Mouse (Mus musculus): Measurements from ENCODE around the gene Grik4.
"Not testable (repeated sequence)": the region's sequence is repeated elsewhere in the genome, so short reads cannot be mapped to it uniquely, and the experiment has no call there.

Gene Grik4

DNA sequence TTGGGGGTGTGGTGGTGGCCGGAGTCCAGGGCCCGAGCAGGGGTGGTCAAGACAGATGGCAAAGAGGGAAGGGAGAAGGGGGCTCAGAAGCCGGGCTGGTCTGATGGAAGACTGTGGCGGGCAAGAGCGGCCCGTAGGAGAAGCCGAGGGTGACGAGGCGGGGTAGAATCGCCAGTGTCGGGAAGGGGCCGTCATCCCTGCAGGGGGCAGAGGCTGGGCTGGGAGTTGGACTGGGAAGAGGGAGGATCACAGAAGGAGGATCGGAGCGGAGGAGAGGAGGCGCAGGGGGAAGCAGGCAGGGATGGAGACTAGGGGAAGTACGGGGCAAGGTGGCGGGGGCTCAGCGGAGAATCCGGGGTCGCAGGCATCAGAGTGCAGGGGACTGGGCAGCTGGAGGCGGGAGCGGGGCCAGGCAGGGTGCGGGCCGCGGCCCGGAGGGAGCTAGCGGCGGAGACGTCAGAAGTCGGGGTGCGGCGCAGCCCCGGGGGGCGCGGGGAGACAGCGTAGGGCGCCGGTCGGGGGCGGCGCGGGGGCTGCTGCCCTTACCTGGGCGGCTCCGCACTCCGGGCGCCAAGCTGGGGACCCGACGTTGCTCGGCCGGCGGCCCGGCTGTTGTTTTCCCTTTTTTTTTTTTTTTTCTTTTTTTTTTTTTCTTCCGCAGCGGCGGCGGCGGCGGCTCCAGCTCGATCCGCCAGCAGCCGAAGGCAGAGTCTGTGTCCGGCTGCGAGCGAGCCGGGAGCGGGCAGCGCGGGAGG is at the start of gene Grik4:
Gene Grik4 (minus strand): TSS at position 713 of the 755 bp plus-strand sequence.
- DNase-seq (ENCODE audit: low spot score) = no peak

DNA sequence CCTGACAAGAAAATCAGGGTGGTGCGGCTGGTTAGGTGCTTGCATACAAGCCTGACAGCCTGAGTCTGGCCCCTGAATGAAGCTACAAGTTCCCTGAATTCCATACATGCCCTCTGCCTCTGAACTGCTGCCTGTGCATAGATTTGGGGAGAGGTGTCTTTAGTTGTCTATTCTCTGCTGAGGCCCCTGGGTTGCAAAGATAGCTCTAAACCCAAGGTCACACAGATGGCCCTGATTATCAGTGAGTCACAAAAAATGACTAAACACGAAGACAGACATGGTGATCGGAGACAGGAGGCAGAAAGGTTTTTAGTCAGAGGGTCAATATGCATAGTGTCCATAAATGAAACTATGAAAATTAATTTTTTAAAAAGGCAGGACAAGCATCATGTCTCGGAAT is 49.4 kb upstream of the Grik4 start:
- no peak for DNase-seq (ENCODE audit: low spot score)

DNA sequence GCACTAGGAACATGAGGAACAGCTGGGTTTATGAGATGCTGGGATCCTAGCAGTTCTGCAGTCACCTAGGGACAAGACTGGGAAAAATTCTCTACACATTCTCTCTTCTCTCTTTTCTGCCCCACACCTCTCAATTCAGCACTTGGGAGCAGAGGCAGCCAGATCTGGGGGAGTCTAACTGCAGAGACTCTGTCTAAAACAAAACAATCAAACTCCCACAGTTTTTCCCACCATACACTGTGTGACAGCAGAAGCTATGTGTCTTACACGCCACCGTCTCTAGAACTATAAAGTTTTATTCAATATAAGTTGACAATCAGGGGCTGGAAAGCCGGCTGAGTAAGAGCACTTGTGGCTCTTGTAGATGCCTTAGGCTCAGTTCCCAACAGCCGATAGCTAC is 43.7 kb upstream of the Grik4 start:
- no peak for DNase-seq (ENCODE audit: low spot score)

DNA sequence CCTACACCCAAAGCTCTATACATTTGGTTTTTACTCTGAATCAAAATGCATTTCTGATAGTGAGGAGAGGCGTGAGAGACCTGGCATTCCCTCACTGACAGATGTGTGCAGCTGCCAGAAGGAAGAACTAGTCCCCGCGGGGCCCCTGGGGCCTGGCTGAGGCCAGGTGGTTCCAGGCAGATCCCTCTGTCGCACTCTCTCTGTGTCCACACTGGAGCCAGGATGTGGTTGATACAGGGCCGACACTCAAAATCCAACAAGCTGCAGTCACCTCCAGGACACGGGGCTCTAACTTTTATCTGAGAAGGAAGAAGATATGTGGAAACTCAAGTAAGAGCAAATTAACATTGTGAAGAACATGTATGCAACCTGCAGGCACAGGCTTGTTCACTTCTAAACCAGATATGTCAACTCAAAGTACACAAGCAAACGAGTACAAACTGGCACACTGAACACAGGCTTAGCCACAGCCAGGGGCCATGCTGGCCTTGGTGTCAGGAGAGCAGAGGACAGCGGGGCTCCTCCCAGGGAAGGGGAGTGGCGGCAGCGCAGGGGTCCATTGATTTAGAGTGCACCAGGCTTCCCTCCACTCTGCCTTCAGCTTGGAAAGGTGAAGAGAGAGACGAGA is 24.7 kb upstream of the Grik4 start:
- no peak for DNase-seq (ENCODE audit: low spot score)

DNA sequence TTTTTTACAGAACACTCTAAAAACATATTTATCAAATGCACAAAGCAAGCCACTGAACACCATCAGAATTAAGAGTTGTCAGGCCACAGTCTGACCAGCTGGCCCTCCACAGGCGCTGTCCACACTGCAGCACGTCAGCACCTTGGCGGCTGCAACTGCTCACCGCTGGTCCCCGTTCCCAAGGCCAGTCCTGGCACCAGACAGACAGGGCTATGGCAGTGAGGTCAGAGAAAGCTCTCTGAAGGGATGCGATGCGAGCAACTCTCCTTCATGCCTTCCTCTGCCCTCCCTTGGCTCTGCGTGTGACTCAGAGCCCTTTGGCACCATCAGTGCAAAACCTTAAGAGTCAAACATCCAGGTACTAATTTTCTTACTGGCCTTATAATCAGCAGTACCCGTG is 23.4 kb upstream of the Grik4 start:
- DNase-seq (ENCODE audit: low spot score) = no peak

DNA sequence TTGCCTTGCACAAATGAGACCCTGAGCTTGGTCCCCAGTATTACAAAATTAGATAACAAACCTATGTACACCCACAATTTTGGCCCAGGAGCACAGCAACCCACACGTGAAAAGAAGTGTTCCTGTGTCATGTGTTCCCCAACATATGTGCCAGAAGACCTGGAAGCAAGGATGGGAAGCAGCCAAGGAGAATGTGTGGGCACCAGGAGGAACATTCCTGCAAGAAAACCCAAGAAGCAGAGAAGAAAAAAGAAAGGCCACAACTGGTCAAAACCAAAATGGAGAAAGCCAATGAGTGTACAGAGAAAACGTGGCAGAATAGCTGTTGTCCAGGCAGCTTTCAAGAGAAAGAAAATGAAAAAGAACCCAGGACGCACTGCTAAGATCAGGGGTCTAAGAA is 20.5 kb upstream of the Grik4 start:
- not testable (repeated sequence) for DNase-seq (ENCODE audit: low spot score)

DNA sequence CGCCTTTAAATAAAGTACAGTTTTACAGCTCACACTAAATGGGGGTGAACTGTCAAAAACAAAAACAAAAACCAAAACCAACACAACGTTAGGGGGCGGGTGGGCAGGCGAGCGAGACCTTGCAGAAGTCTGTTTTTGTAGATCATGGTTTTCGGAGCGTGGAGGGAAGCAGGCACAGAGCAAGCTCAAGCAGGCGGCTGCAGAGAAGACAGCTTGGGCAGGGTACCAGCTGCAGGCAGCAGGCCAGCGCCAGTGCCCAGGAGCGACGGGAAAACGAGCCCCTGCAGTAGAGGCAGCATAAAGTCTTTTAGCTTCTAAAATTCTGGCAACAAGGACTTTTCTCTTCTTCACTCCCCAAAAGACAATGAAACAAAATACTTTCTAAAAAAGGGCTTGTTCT is 20.1 kb upstream of the Grik4 start:
- no peak for DNase-seq (ENCODE audit: low spot score)

DNA sequence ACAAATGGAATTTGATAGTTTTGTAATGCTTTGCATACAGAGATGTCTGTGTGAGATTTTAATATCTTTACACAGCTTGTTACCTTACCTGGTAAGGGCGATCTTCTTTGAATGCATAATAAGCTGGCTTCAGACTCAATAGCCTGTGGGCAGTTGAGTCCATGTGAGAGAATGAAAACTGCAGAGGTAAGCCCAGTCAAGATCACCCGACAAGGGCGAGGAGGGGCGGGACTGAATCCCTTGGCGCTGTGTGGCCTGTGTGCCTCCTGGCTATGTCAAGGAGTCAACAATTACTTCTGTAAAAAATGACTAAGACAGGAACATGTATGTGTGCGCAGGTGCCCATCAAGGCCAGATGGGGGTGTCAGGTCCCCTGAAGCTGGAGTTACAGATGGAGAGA is 18.2 kb upstream of the Grik4 start:
- DNase-seq (ENCODE audit: low spot score) = no peak

DNA sequence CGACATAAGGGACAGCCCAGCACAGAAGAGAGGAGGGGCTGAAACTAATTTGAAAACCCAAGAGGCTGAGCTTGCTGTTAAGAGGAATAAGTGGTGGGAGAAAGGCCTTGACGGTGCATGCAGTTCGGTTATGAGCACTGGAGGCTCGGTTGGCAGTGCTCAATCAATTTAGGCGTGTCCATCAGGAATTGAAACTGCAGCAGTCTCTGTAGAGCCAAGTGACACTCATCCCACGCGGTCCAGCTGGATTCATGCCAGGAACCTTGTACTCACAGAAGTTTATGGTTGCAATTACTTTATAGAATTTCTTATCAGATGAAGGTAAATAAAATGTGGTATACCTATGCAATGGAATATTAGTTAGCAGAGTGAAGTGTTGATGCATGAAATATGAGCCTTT is 14.1 kb upstream of the Grik4 start:
- DNase-seq (ENCODE audit: low spot score) = no peak

DNA sequence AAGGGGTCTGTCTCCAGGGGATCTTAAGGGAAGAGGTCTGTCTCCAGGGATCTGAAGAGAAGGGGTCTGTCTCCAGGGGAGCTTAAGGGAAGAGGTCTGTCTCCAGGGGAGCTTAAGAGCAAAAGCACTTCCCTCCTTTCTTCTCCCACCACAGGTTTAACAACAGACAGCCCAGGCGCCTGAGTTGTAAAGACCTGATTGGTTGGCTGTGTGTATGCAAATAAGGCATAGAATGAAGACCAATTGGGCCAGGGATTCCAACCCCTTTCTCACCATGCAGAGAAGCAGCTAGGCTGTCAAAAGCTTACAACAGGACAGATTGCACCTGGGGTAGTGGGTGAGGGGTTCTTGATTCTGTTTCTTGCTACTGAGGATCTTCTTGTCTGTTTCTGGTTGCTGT is 4.1 kb upstream of the Grik4 start:
- DNase-seq (ENCODE audit: low spot score) = no peak

DNA sequence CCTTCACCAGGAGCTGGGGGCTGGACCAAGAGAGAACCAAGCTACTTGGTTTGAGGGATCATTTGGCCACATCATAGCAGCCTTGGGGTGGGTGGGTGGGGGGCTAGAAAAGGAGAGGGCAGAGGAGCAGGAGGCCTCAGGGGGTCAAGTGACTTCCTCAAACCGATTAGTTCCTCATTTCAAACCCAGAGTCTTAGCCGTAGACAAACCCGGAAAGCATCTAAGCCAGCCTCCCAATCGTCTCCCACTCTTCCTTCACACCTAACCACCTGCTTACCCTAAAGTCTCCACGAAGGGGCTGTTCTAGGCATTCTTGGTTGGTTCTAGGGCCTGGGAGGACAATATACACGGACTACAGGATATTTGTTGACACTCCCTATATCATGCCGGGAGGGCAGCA is 881 bp upstream of the Grik4 start:
- no peak for DNase-seq (ENCODE audit: low spot score)

DNA sequence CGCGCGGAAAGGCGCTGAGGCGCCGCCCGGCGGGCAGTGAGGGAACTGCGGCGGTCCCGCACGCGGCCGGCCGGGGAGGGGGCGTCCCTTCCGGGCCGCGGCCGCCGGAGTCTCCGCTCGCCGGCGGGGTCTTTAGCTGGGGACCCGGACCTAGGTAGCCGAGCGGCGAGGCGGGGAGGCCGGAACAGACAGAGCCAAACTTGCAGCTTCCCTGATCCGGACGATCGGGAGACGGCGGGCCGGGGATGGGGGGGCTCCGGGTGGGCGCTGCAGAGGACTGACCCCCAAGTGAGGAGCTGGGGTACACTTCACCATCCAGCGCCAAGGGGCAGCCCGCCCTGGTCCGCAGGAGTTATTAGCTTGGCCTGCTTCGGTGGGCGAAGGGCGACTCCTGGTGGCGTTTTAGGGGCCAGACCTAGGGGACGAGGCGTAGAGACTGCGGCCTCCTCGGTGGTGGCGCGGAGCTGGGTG is 278 bp upstream of the Grik4 start:
- peak; percentile 71 for DNase-seq (ENCODE audit: low spot score)

DNA sequence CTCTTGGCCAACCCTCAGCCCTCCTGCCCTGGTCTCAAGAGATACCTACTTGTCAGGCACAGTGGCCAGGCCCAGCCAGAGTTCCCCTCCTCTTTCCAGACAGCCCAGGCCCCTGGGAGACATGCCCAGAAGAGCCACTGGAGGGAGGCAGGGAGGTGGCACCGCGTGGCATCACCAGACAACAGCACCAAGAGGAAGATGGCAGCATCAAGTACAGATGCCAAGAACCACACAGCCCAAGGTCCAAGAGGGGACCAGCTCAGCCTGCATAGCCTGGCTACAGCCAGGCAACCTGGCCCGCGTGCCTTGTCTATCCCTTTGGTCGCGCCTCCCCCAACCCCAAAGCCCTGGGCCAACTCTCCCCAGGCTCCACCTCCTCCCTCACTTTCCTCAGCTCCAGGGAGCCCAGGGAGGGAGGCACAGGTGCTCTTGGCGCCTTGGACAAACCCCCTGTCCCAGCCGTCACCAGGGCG is 1.2 kb downstream of the Grik4 start:
- no peak for DNase-seq (ENCODE audit: low spot score)

DNA sequence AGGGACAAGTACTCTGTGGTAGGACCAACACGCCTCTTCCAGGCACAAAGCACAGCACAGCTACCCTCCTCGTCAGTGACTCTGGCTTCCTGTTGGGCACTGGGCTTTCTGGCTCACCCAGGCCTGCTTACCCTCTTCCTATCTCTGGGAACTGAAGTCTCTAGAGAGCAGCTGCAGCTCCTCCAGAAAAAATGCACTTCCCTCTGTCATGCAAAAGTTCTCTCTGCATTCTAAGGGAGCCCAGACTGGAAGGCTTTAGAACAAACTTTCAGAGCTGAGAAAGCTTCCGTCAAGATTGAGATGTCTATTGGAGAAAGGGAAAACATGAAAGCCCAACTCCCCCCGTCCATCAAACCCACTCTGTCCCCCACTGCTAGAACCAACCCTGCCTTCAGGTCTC is 2.1 kb downstream of the Grik4 start:
- no peak for DNase-seq (ENCODE audit: low spot score)

DNA sequence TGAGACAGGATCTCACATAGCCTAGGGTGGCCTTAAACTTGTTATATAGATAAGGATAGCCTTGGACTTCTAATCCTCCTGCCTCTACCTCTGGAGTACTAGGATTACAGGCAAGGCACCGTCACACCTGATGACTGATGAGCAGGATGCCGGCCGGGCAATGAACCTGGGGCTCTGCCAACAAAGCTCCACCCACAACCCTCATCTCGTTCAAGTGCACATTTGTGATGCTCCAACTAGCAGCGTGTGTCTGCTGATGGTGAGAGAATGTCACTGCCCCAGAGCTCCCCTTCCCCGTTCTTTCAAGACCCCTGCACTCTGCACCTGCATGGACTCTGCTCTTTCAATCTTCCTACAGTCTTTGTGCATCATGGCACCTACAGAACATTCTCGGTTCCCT is 12.1 kb downstream of the Grik4 start:
- DNase-seq (ENCODE audit: low spot score) = no peak

DNA sequence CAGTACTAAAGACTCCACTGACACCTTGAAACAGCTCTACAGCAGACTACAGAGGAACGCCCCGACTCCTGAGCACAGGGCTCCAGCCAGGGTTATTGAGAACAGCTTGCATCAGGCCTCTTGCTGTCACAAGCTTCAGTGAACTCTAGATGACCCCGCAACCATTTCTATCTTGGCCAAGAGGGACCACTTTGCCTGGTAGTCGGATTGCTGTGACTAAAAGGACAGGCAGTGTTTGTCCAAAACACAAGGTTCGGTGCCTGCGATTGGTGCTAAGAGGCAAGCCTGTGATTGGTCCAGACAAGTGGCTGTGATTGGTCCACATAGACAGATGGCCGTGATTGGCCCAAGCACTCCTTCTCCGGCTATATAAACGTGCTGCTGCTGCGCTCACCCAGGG is 16.8 kb downstream of the Grik4 start:
- no peak for DNase-seq (ENCODE audit: low spot score)

DNA sequence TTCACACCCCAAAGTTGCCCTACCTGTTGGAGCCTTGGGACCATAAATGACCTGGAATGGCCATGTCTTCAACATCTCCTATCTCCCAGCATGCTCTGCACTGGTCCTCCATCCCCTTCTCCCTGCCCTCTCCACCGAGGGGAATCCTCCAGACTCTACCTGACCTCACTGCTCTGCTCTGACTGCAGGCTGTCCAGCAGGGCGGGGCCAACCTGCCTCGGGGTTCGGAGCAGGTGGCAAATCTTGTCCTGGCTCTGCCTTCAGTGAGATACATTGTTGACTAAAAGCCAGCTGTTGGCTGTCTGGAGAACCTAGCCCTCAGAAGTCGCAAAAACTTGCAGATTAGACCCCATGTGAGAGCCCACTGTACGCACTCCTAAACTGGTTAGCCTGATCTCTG is 17.7 kb downstream of the Grik4 start:
- no peak for DNase-seq (ENCODE audit: low spot score)

DNA sequence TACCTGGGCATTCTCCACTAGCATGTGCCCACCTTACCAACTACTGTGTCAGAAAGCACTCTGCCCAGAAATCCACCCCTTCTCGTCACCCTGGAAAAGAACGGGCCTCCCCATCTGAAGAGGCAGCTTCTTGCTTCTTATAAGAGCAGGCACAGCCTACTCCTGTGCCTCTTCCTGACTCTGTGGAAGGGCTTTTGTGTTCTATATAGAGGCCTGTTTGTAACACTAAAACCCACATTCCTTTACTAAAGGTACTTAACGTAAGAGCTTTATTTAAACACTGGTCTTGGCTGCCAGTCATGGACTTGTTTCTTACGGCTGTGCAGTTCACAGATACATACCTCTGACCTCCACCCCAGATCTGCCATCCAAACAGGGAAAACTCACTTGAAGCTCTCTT is 22.5 kb downstream of the Grik4 start:
- no peak for DNase-seq (ENCODE audit: low spot score)

DNA sequence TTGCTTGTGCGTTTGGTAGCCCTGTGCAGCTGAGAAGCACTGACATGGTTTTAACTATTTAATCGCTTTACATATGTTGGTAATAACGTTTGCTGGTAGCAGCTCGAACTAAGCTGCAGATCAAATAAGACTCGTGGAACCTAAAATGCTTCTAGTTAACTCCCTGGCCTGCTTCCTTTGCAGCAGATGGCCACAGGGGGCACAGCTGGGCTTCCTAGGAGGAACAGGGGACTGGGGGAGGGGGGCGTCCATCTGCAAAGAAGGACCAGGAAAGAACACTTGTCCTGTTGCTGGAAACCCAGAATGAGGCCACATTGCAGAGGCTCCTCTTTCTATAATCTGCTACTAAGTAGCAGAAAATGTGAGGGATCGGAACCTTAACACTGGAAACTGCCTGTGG is 24.1 kb downstream of the Grik4 start:
- no peak for DNase-seq (ENCODE audit: low spot score)

DNA sequence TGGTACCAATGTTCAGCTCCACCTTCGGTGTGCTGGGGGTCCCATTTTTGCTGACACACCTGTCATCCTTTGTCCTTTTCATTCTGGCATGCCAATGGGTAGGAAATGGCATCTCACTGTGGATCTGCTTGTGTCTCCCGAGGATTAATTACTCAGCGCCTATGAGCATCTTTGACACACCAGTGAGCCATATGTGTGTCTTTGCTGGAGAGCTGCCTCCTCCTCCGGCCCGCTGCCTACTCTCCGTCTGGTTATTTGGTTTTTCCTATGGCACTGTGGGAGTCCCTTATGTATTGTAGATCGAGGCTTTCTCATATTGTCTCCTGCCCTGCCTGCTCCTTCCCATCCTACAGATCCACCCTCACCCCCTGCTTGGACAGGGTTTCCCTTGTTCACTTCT is 26.4 kb downstream of the Grik4 start:
- no peak for DNase-seq (ENCODE audit: low spot score)

DNA sequence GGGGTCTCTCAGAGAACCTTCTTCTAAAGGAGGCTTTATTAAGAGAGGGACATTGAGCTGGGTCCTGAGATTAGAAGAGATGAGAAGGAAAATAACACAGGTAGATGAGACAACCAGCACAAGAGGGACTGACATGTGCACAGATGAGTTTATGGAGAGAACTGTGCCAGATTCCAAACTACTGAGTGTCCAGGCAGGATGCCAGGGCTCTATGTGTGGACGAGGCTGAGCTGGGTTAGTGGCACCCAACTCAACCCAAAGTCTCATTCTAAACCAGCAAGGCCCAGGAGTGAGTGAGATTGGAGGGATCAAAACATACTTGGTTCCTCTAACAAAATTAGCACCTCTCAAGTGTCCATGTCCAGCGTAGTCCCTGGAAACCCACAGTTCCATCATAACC is 31.1 kb downstream of the Grik4 start:
- no peak for DNase-seq (ENCODE audit: low spot score)

DNA sequence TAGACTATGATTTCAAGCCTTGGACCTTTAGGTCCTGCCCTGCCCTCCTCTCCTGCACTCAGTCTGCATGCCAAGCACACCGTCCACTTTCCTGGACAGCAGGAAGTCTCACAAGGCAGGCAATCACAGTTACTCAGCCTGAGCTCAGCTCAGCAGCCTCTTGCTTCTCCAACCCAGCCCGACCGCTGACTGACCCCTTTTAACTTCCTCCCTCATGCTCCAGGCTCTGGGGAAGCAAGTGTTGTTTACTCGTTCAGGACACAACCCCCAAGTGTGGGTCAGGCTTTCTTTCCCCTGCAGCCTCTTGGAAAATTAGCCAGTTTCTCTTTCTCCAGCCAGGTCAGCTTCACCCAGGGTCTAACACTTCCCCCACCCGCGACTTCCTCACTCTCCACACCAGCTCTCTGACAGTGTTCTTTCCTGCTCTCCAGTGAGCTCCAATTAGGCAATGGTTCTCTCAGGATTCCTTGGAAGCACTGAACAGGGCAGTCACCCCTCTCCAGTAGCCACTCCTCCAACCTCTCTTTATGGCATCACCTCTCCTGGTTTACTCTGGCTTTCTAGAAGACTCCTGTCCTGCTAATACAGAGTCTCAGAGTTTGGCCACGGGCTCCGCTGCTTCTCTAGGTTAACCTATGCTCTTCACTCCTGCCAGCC is 35.5 kb downstream of the Grik4 start:
- no peak for DNase-seq (ENCODE audit: low spot score)

DNA sequence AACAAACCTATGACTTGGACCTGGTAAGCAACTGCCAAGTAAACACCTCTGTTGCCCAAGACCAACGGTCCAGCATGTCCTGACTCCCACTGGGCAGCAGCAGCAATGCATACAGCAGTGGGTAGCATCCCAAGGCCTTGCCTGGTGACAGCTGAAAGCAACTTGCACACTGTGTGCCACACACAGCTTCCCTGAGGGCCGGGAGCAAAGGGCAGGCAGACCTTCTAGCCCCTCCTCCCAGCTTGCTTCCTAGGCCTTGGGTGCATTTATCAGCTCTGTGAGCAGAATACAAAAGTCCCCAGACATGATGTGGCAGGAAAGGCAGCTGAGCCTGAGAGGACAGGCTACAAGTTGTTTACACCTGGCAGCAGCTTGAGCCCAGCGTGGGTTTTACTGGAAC is 37.3 kb downstream of the Grik4 start:
- DNase-seq (ENCODE audit: low spot score) = no peak
